Mouse (Mus musculus) thymus, postnatal 0 days (tissue): Measurements from ENCODE around the gene Svs3a. TPM values are rescaled to one million over a fixed set of nuclear protein-coding genes. Genes with fewer than 3 reads are reported as not detected.
"Not testable (repeated sequence)": the region's sequence is repeated elsewhere in the genome, so short reads cannot be mapped to it uniquely, and the experiment has no call there.

Source experiments
- DNase-seq: peaks from one replicate; pipeline ENCODE4 v3.0.0-alpha.2; 2015; ENCODE audit warnings: low spot score
- polyA plus RNA-seq: library from polyadenylated mRNA; unstranded; fragments of >200 nt; fragmentation: Nextera tagmentation; extraction: Ambion mirVana; gene quantifications from 2 replicates; pipeline ENCODE4 v1.2.1, GENCODE M21; 2015

Svs3a gene
- polyA plus RNA-seq = not detected in 2 replicates

GRCm38 (mm10) chr2:164288968-164289367, at the start of gene Svs3a:
Gene Svs3a, plus strand, starts transcription at chr2:164289268.
- DNase-seq = not testable (repeated sequence)

GRCm38 (mm10) chr2:164256540-164256939, 32.5 kb upstream of the Svs3a start, which contains the start of gene Svs3b:
Gene Svs3b, minus strand, starts transcription at chr2:164256640.
- DNase-seq = not testable (repeated sequence)

- DNase-seq = no peak
Observed at GRCm38 (mm10) chr2:164278359-164278758, 10.7 kb upstream of the Svs3a start, which contains the start of gene Svs4. Gene Svs4, minus strand, starts transcription at chr2:164278459.

GRCm38 (mm10) chr2:164312599-164312998, 23.5 kb downstream of the Svs3a start:
- DNase-seq = no peak

GRCm38 (mm10) chr2:164315460-164315859, 26.4 kb downstream of the Svs3a start:
- not testable (repeated sequence) for DNase-seq

- not testable (repeated sequence) for DNase-seq
Observed at GRCm38 (mm10) chr2:164316451-164316850, 27.4 kb downstream of the Svs3a start, which contains the start of gene Svs6. Gene Svs6, plus strand, starts transcription at chr2:164316751.

- DNase-seq = no peak
Observed at GRCm38 (mm10) chr2:164320983-164321382, 31.9 kb downstream of the Svs3a start.

- not testable (repeated sequence) for DNase-seq
Observed at GRCm38 (mm10) chr2:164332440-164332839, 43.4 kb downstream of the Svs3a start, which contains the start of gene Svs5. Gene Svs5, plus strand, starts transcription at chr2:164332740.

Other genes with a start within 250 kb of the Svs3a start
- 67.8 and 68.4 TPM in 2 replicates for gene Stk4, start 218.9 kb upstream of the Svs3a start, polyA plus RNA-seq
- 80.0 and 80.8 TPM in 2 replicates for gene Tomm34, start 218.1 kb upstream of the Svs3a start, polyA plus RNA-seq
- gene Kcns1, start 118.2 kb upstream of the Svs3a start, polyA plus RNA-seq = not detected in 2 replicates
- 0.09 TPM in 1 of 2 replicates, not detected in the other for gene Wfdc5, start 106.5 kb upstream of the Svs3a start, polyA plus RNA-seq
- gene Wfdc12, start 98.7 kb upstream of the Svs3a start, polyA plus RNA-seq = 2.0 and 2.3 TPM in 2 replicates
- not detected in 2 replicates for gene Wfdc15a, start 89.1 kb upstream of the Svs3a start, polyA plus RNA-seq
- gene Wfdc15b, start 67.6 kb upstream of the Svs3a start, polyA plus RNA-seq = 1.8 and 2.9 TPM in 2 replicates
- 0.09 and 0.12 TPM in 2 replicates for gene Svs2, start 50.8 kb upstream of the Svs3a start, polyA plus RNA-seq
- gene Svs3b, start 32.6 kb upstream of the Svs3a start, polyA plus RNA-seq = 0.10 TPM in 1 of 2 replicates, not detected in the other
- gene Svs4, start 10.8 kb upstream of the Svs3a start, polyA plus RNA-seq = 0.54 TPM in 1 of 2 replicates, not detected in the other
- gene Svs6, start 27.5 kb downstream of the Svs3a start, polyA plus RNA-seq = not detected in 2 replicates
- gene Svs5, start 43.5 kb downstream of the Svs3a start, polyA plus RNA-seq = not detected in 2 replicates
- 9.8 and 10.6 TPM in 2 replicates for gene Slpi, start 99.8 kb downstream of the Svs3a start, polyA plus RNA-seq
- gene Rbpjl, start 113.9 kb downstream of the Svs3a start, polyA plus RNA-seq = not detected in 2 replicates
- 0.08 and 0.12 TPM in 2 replicates for gene Matn4, start 115.9 kb downstream of the Svs3a start, polyA plus RNA-seq
- gene Sdc4, start 154.6 kb downstream of the Svs3a start, polyA plus RNA-seq = 28.7 and 40.4 TPM in 2 replicates
- 77.2 and 83.7 TPM in 2 replicates for gene Sys1, start 167.7 kb downstream of the Svs3a start, polyA plus RNA-seq
- gene Gm20458, start 171.7 kb downstream of the Svs3a start, polyA plus RNA-seq = 19.4 and 21.5 TPM in 2 replicates
- not detected in 2 replicates for gene Trp53tg5, start 184.5 kb downstream of the Svs3a start, polyA plus RNA-seq
- 12.6 and 15.3 TPM in 2 replicates for gene Dbndd2, start 196.8 kb downstream of the Svs3a start, polyA plus RNA-seq
- 47.2 and 51.1 TPM in 2 replicates for gene Pigt, start 208.3 kb downstream of the Svs3a start, polyA plus RNA-seq